Mouse (Mus musculus): ENCODE results near the gene St5.

DNA sequence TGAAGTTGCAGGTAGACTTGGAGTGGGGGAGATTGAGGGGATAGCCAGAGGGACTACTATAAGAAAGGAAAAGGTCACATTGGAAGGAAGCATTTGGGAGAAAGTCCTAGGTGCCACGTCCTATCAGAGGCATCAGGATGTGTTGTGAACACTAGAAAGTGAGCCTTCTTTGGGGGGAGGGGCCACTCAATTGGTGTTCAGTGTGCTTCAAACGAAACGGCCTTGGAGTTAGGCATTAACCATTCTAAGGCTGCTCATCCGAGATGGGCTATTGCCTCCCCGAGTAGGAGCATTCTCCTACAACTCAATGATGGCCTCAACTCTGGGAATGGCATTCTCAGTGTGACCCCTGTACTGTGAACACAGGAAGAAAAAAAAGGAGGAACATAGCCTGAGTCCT, 140.7 kb downstream of the St5 start:
- TF ChIP-seq CTCF (IDR thresholded peaks at IDR 0.05; ENCODE audit: low read depth, low read length) (no peak), POLR2A (IDR thresholded peaks at IDR 0.05; ENCODE audit: borderline replicate concordance, low read depth, low read length) (no peak)

Measured in bone marrow macrophage, adult 2 months (primary cell).